Comparison of ENCODE assay signal across 16 mouse cellular contexts in genomic region chr7:29917371-29918061, GRCm38 (mm10). TPM values are rescaled to one million over a fixed set of nuclear protein-coding genes. Genes with fewer than 3 reads are reported as not detected.
A peak's percentile ranks its signal among the peaks of the same experiment; 100 is the strongest.
DNase-seq lines count a peak whose midpoint lies in the region; ATAC-seq and TF ChIP-seq lines count a peak whose summit lies in the region.
"Had no signal": no experiment of that assay in that cellular context is flagged by ENCODE, and none has a peak within 500 bp of the region (broad histone marks: within the 10 kb centered on the region; RNA-seq: fewer than 3 reads in every experiment).

No protein-coding gene starts in this region.

- no peak for ATAC-seq in lung, postnatal 0 days
- ATAC-seq: intestine, postnatal 0 days; Patski had no signal

- peak overlapping the region; percentile 43; the same call in 1 of the 2 replicates for H3K27ac ChIP-seq in lung, postnatal 0 days (ENCODE audit: low read length)
- H3K27ac ChIP-seq: embryonic facial prominence, embryonic 13.5 days; hindbrain, embryonic 14.5 days; neural tube, embryonic 15.5 days had no signal

- TF ChIP-seq EP300 in lung, postnatal 0 days (IDR thresholded peaks at IDR 0.05), result no peak

- peak; percentile 27 for DNase-seq in gastrocnemius, adult 18-20 months (ENCODE audit: low spot score)
- no peak for DNase-seq in gastrocnemius, postnatal 10 days
- peak; percentile 4 for DNase-seq in kidney, adult 18-20 months
- DNase-seq in kidney, adult 11 months, result no peak
- no peak for DNase-seq in lung, postnatal 0 days (ENCODE audit: low spot score)
- no peak for DNase-seq in lung, adult 18-20 months
- DNase-seq in layer of hippocampus, postnatal 14 days (ENCODE audit: low spot score in 2 of 2), result no peak
- DNase-seq: cerebellum, adult 11-12 months; liver; lung, postnatal 14 days; right cerebral cortex, postnatal 4 days had no signal

- TF ChIP-seq CTCF in lung, postnatal 0 days (IDR thresholded peaks at IDR 0.05), result no peak

- H3K27me3 ChIP-seq in lung, postnatal 0 days (replicated peaks; ENCODE audit: insufficient read depth, low read length), result no peaks in the 10 kb centered on the region
- H3K27me3 ChIP-seq: embryonic facial prominence, embryonic 13.5 days; neural tube, embryonic 15.5 days; Patski had no signal

- H3K4me3 ChIP-seq in lung, postnatal 0 days (ENCODE audit: low read depth, low read length), result no peak overlapping the region
- H3K4me3 ChIP-seq: embryonic facial prominence, embryonic 13.5 days; neural tube, embryonic 15.5 days had no signal

- 38% methylated on average over 6 of the region's 6 CpGs for WGBS in lung, postnatal 0 days

- H3K9me3 ChIP-seq in lung, postnatal 0 days (ENCODE audit: low read length), result no peaks in the 10 kb centered on the region
- H3K9me3 ChIP-seq: neural tube, embryonic 15.5 days had no signal

- no peak overlapping the region for H3K9ac ChIP-seq in lung, postnatal 0 days (replicated peaks; ENCODE audit: low read depth)
- H3K9ac ChIP-seq: embryonic facial prominence, embryonic 13.5 days; hindbrain, embryonic 14.5 days; neural tube, embryonic 15.5 days had no signal

- H3K4me1 ChIP-seq in lung, postnatal 0 days (ENCODE audit: insufficient read depth, low read depth, low read length), result no peaks in the 10 kb centered on the region
- H3K4me1 ChIP-seq: embryonic facial prominence, embryonic 13.5 days; neural tube, embryonic 15.5 days had no signal

- H3K4me2 ChIP-seq in lung, postnatal 0 days (replicated peaks; ENCODE audit: low read depth, low read length), result 0 out of 2 replicates have a peak overlapping the region, but pooled peaks have one; percentile 5
- H3K4me2 ChIP-seq: embryonic facial prominence, embryonic 13.5 days; hindbrain, embryonic 14.5 days; neural tube, embryonic 15.5 days had no signal

- peaks cover 27% of the 10 kb centered on the region for H3K36me3 ChIP-seq in lung, postnatal 0 days (ENCODE audit: insufficient read depth, low read length)

RNA-seq across cellular contexts. Expression of gene Zfp383, which starts 9.5 kb away (rescaled TPM):
- 1 to 10 TPM; 4.2 to 4.6 TPM for total RNA-seq in gastrocnemius, adult 18-20 months (2021)
- total RNA-seq in gastrocnemius, postnatal 10 days (2021), result 10 to 100 TPM in 1 of 2 experiments, 1 to 10 TPM in 1; 9.5 to 12.6 TPM
- 3.4 and 3.7 TPM in 2 replicates for polyA plus RNA-seq in lung, postnatal 0 days (2015; fragmentation: Nextera tagmentation; extraction: Ambion mirVana)
- total RNA-seq in layer of hippocampus, postnatal 14 days (2021), result 1 to 10 TPM; 8.2 to 9.4 TPM

RNA-seq across cellular contexts. Expression of gene Zfp27, which starts 11.1 kb away (rescaled TPM):
- 1 to 10 TPM; 7.9 to 8.1 TPM for total RNA-seq in gastrocnemius, adult 18-20 months (2021)
- 10 to 100 TPM in 1 of 2 experiments, 1 to 10 TPM in 1; 8.5 to 10.5 TPM for total RNA-seq in gastrocnemius, postnatal 10 days (2021)
- 4.2 and 5.0 TPM in 2 replicates for polyA plus RNA-seq in lung, postnatal 0 days (2015; fragmentation: Nextera tagmentation; extraction: Ambion mirVana)
- total RNA-seq in layer of hippocampus, postnatal 14 days (2021), result 10 to 100 TPM; 19.9 to 20.1 TPM

RNA-seq across cellular contexts. Expression of gene Zfp74, which starts 36.4 kb away (rescaled TPM):
- 1 to 10 TPM; 5.4 to 6.4 TPM for total RNA-seq in gastrocnemius, adult 18-20 months (2021)
- total RNA-seq in gastrocnemius, postnatal 10 days (2021), result 1 to 10 TPM; 5.9 to 9.2 TPM
- 5.1 and 6.7 TPM in 2 replicates for polyA plus RNA-seq in lung, postnatal 0 days (2015; fragmentation: Nextera tagmentation; extraction: Ambion mirVana)
- 10 to 100 TPM; 17.3 to 17.8 TPM for total RNA-seq in layer of hippocampus, postnatal 14 days (2021)

RNA-seq across cellular contexts. Expression of gene Zfp420, which starts 57.7 kb away (rescaled TPM):
- 1 to 10 TPM; 2.9 to 3.7 TPM for total RNA-seq in gastrocnemius, adult 18-20 months (2021)
- 1 to 10 TPM; 2.5 to 4.3 TPM for total RNA-seq in gastrocnemius, postnatal 10 days (2021)
- polyA plus RNA-seq in lung, postnatal 0 days (2015; fragmentation: Nextera tagmentation; extraction: Ambion mirVana), result 3.3 and 4.0 TPM in 2 replicates
- 10 to 100 TPM; 13.5 to 14.8 TPM for total RNA-seq in layer of hippocampus, postnatal 14 days (2021)

Comparison
In these comparisons a context has a peak if more than half of its experiments do, and no peak if none do; other contexts are left out.
1. DNase-seq: peak in gastrocnemius, adult 18-20 months (single experiment) and kidney, adult 18-20 months (single experiment); none in gastrocnemius, postnatal 10 days (single experiment), kidney, adult 11 months (single experiment), lung, postnatal 0 days (single experiment), lung, adult 18-20 months (0 of 2) and layer of hippocampus, postnatal 14 days (0 of 2).